25 mouse cellular contexts compared by ENCODE assay signal in genomic region chr4:103098532-103098931, GRCm38 (mm10).
"Had no signal": no experiment of that assay in that cellular context is flagged by ENCODE, and none has a peak within 500 bp of the region (broad histone marks: within the 10 kb centered on the region; RNA-seq: fewer than 3 reads in every experiment).

No protein-coding gene starts in this region.

- H3K27ac ChIP-seq: embryonic facial prominence, embryonic 10.5 days; embryonic facial prominence, embryonic 12.5 days; embryonic facial prominence, embryonic 13.5 days; embryonic facial prominence, embryonic 15.5 days; forebrain, embryonic 10.5 days; forebrain, embryonic 12.5 days; forebrain, embryonic 13.5 days; forebrain, embryonic 15.5 days; gastrocnemius, adult 2 months; heart, adult 2 months had no signal

- H3K4me1 ChIP-seq: embryonic facial prominence, embryonic 10.5 days; embryonic facial prominence, embryonic 12.5 days; embryonic facial prominence, embryonic 13.5 days; embryonic facial prominence, embryonic 15.5 days; forebrain, embryonic 10.5 days; forebrain, embryonic 12.5 days; forebrain, embryonic 13.5 days; forebrain, embryonic 15.5 days had no signal

- H3K9ac ChIP-seq: embryonic facial prominence, embryonic 12.5 days; embryonic facial prominence, embryonic 13.5 days; embryonic facial prominence, embryonic 15.5 days; forebrain, embryonic 12.5 days; forebrain, embryonic 13.5 days; forebrain, embryonic 15.5 days; forebrain, postnatal 0 days had no signal

- H3K4me3 ChIP-seq: embryonic facial prominence, embryonic 10.5 days; embryonic facial prominence, embryonic 12.5 days; embryonic facial prominence, embryonic 13.5 days; embryonic facial prominence, embryonic 15.5 days; erythroblast, embryonic 14.5 days; forebrain, embryonic 10.5 days; forebrain, embryonic 12.5 days; forebrain, embryonic 13.5 days; forebrain, embryonic 15.5 days; gastrocnemius, adult 2 months; heart, adult 2 months had no signal

- H3K36me3 ChIP-seq: embryonic facial prominence, embryonic 10.5 days; embryonic facial prominence, embryonic 12.5 days; embryonic facial prominence, embryonic 13.5 days; embryonic facial prominence, embryonic 15.5 days; forebrain, embryonic 12.5 days; forebrain, embryonic 15.5 days had no signal

- H3K27me3 ChIP-seq: embryonic facial prominence, embryonic 12.5 days; embryonic facial prominence, embryonic 13.5 days; embryonic facial prominence, embryonic 15.5 days; forebrain, embryonic 12.5 days; forebrain, embryonic 13.5 days; forebrain, embryonic 15.5 days had no signal

- H3K4me2 ChIP-seq: embryonic facial prominence, embryonic 12.5 days; embryonic facial prominence, embryonic 13.5 days; embryonic facial prominence, embryonic 15.5 days; forebrain, embryonic 12.5 days; forebrain, embryonic 13.5 days; forebrain, embryonic 15.5 days had no signal

- DNase-seq: cerebellum, adult 9-10 months; cerebellum, adult 9-11 months; cerebellum, postnatal 10 days; cerebellum, postnatal 14 days; cerebellum, postnatal 25 days; cerebellum, postnatal 36 days; embryo, embryonic 11 days; forebrain, postnatal 0 days; gastrocnemius, adult 2 months; gastrocnemius, postnatal 10 days; gastrocnemius, postnatal 14 days; gastrocnemius, postnatal 25 days; gastrocnemius, postnatal 36 days; heart, adult 11 months; heart, adult 18-20 months; heart, adult 2 months had no signal

- H3K9me3 ChIP-seq: embryonic facial prominence, embryonic 10.5 days; embryonic facial prominence, embryonic 12.5 days; embryonic facial prominence, embryonic 13.5 days; embryonic facial prominence, embryonic 15.5 days; forebrain, embryonic 10.5 days; forebrain, embryonic 12.5 days; forebrain, embryonic 13.5 days; forebrain, embryonic 15.5 days had no signal
